Mouse (Mus musculus) lung, adult 2 months (tissue): ENCODE data around the gene Tal1.

Experiments
- CTCF ChIP-seq: fragments of 200-500 bp; IDR thresholded peaks from 2 replicates; pipeline ENCODE4 v1.5.1; 2011; ENCODE audit warnings: mild to moderate bottlenecking, low read length, control low read depth; ENCODE audit not compliant: insufficient read depth
- POLR2A ChIP-seq: fragments of 200-500 bp; IDR thresholded peaks from 2 replicates; pipeline ENCODE4 v1.6.1; 2011; ENCODE audit warnings: low read depth, mild to moderate bottlenecking, control low read depth, low read length, borderline replicate concordance; ENCODE audit errors: extremely low read depth

DNA sequence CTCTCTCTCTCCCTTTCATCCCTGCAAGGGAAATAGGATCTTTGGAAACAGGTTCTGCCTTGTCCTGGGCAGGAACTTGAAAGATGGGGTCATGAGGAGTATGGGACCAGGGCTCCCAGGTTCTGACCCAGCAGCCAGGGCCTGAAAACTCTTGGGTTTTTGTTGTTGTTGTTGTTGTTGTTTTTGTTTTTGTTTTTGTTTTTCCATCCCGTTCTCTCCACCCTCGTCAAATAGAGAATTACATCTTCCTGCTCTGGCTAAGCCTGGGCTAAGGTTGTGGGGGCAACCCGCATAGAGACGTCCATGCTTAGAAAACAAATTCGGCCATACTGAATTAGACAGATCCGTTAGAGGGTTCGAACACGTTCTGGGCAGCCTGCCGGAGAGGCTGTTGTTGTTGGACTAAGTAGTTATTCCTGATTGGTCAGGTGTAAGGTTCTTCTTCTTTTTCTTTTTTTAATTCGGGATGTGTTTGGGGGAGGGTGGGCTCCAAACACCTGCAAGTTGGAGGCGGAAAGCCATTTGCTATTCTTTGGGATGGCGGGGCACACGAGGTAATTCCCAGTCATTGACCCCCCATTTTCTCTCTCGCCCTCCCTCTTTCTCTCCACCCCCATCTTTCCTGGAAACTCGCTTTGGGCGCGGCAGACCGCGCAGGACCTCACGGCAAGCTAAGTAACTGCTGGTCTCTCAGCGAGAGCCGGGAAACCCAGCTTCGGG is 2.8 kb downstream of the Tal1 start:
- TF ChIP-seq CTCF (no peak), POLR2A (no peak; the same call in 1 of the 2 replicates)
